Mouse (Mus musculus) midbrain, embryonic 13.5 days (tissue): ENCODE data around the gene Mtrex. TPM values are rescaled to one million over a fixed set of nuclear protein-coding genes. Genes with fewer than 3 reads are reported as not detected.

ENCODE experiments used
- ATAC-seq: fragments of 200-750 bp; cut with Nextera tagmentation; 2 replicates; pipeline ENCODE4 v1.8.0; 2017; ENCODE audit warnings: mild to moderate bottlenecking, moderate TSS enrichment, moderate library complexity
- H3K27ac ChIP-seq: fragments of 300-500 bp; sonication (generic); 2 replicates; pipeline ENCODE4 v1.5.1; 2015; ENCODE audit warnings: inconsistent platforms, mild to moderate bottlenecking, moderate library complexity
- H3K27me3 ChIP-seq: fragments of 300-500 bp; sonication (generic); 2 replicates; pipeline ENCODE4 v1.6.1; 2015; ENCODE audit warnings: mild to moderate bottlenecking, inconsistent platforms
- H3K36me3 ChIP-seq: fragments of 300-500 bp; sonication (generic); 2 replicates; pipeline ENCODE4 v1.6.1; 2015; ENCODE audit warnings: mild to moderate bottlenecking, inconsistent platforms
- H3K4me1 ChIP-seq: fragments of 300-500 bp; sonication (generic); replicated peaks from 2 replicates; pipeline ENCODE4 v1.6.1; 2015; ENCODE audit warnings: inconsistent platforms
- H3K4me2 ChIP-seq: fragments of 300-500 bp; sonication (generic); replicated peaks from 2 replicates; pipeline ENCODE4 v1.6.1; 2015; ENCODE audit warnings: moderate library complexity, mild to moderate bottlenecking, inconsistent platforms
- H3K4me3 ChIP-seq: fragments of 300-500 bp; sonication (generic); replicated peaks from 2 replicates; pipeline ENCODE4 v1.5.1; 2015; ENCODE audit warnings: mild to moderate bottlenecking, inconsistent platforms
- H3K9ac ChIP-seq: fragments of 300-500 bp; sonication (generic); replicated peaks from 2 replicates; pipeline ENCODE4 v1.6.1; 2015; ENCODE audit warnings: mild to moderate bottlenecking, inconsistent platforms
- H3K9me3 ChIP-seq: fragments of 300-500 bp; sonication (generic); 2 replicates; pipeline ENCODE4 v1.6.1; 2016; ENCODE audit warnings: mild to moderate bottlenecking, inconsistent platforms
- WGBS: fragments of 180-500 bp; shearing (Covaris S2); methylation state at CpG from one replicate; pipeline ENCODE4 v1.1.7; 2015; 5-methylcytosine and 5-hydroxymethylcytosine counted together
- polyA plus RNA-seq: library from polyadenylated mRNA; unstranded; fragments of >200 nt; fragmentation: Nextera tagmentation; extraction: Ambion mirVana; gene quantifications from 2 replicates; pipeline ENCODE4 v1.2.1, GENCODE M21; 2015

The Mtrex gene
- polyA plus RNA-seq, 1 experiment from 2014 or later = 73.2 TPM

GRCm38 (mm10) chr13:112862978-112863677 lies 64.1 kb downstream of the Mtrex start:
- no peaks in the 10 kb centered on the region for H3K9me3 ChIP-seq
- WGBS = 88% methylated on average over 1 of the region's 1 CpGs
- no peak overlapping the region for H3K4me3 ChIP-seq

GRCm38 (mm10) chr13:112862342-112862741 lies 64.9 kb downstream of the Mtrex start:
- H3K4me2 ChIP-seq = no peak overlapping the region
- H3K9me3 ChIP-seq = no peaks in the 10 kb centered on the region
- peaks cover 56% of the 10 kb centered on the region for H3K36me3 ChIP-seq
- no peak overlapping the region for H3K9ac ChIP-seq
- H3K27ac ChIP-seq = no peak overlapping the region
- peaks cover 6% of the 10 kb centered on the region for H3K4me1 ChIP-seq
- 78% methylated on average over 3 of the region's 3 CpGs for WGBS
- H3K4me3 ChIP-seq = no peak overlapping the region
- no peak for ATAC-seq
- H3K27me3 ChIP-seq = no peaks in the 10 kb centered on the region

More at GRCm38 (mm10) chr13:112862978-112863677, 64.1 kb downstream of the Mtrex start:
- Histone ChIP-seq H3K4me2 (no peak overlapping the region), H3K27ac (no peak overlapping the region), H3K36me3 (peaks cover 63% of the 10 kb centered on the region), H3K4me1 (peaks cover 6% of the 10 kb centered on the region), H3K9ac (no peak overlapping the region), H3K27me3 (no peaks in the 10 kb centered on the region)
- no peak for ATAC-seq

GRCm38 (mm10) chr13:112861825-112862306 lies 65.3 kb downstream of the Mtrex start:
- peaks cover 57% of the 10 kb centered on the region for H3K36me3 ChIP-seq
- H3K4me1 ChIP-seq = peaks cover 6% of the 10 kb centered on the region
- no peak overlapping the region for H3K27ac ChIP-seq
- no peak; the same call in 1 of the 2 replicates for ATAC-seq
- no peak overlapping the region for H3K9ac ChIP-seq
- no peaks in the 10 kb centered on the region for H3K9me3 ChIP-seq
- H3K4me2 ChIP-seq = no peak overlapping the region
- no peaks in the 10 kb centered on the region for H3K27me3 ChIP-seq
- H3K4me3 ChIP-seq = no peak overlapping the region
- WGBS = 44% methylated on average over 5 of the region's 5 CpGs

GRCm38 (mm10) chr13:112860911-112861310 lies 66.3 kb downstream of the Mtrex start:
- WGBS = 94% methylated on average over 9 of the region's 9 CpGs
- Histone ChIP-seq H3K27ac (no peak overlapping the region), H3K36me3 (peaks cover 50% of the 10 kb centered on the region), H3K27me3 (no peaks in the 10 kb centered on the region), H3K4me1 (peaks cover 6% of the 10 kb centered on the region), H3K4me2 (no peak overlapping the region), H3K9ac (no peak overlapping the region), H3K4me3 (no peak overlapping the region), H3K9me3 (no peaks in the 10 kb centered on the region)
- ATAC-seq = no peak

- Histone ChIP-seq H3K4me1 (peaks cover 6% of the 10 kb centered on the region), H3K9ac (no peak overlapping the region), H3K9me3 (no peaks in the 10 kb centered on the region), H3K27me3 (no peaks in the 10 kb centered on the region), H3K27ac (no peak overlapping the region), H3K36me3 (peaks cover 45% of the 10 kb centered on the region), H3K4me3 (no peak overlapping the region), H3K4me2 (no peak overlapping the region)
- WGBS = 84% methylated on average over 2 of the region's 2 CpGs
- ATAC-seq = no peak
These were observed 66.8 kb downstream of the Mtrex start for GRCm38 (mm10) chr13:112860370-112860769.

GRCm38 (mm10) chr13:112859574-112860134 lies 67.5 kb downstream of the Mtrex start:
- Histone ChIP-seq H3K27ac (no peak overlapping the region), H3K4me1 (peaks cover 6% of the 10 kb centered on the region), H3K36me3 (peaks cover 38% of the 10 kb centered on the region), H3K9me3 (no peaks in the 10 kb centered on the region), H3K4me3 (no peak overlapping the region), H3K4me2 (no peak overlapping the region), H3K9ac (no peak overlapping the region), H3K27me3 (no peaks in the 10 kb centered on the region)
- no peak for ATAC-seq
- 92% methylated on average over 21 of the region's 21 CpGs for WGBS

- Histone ChIP-seq H3K4me2 (no peak overlapping the region), H3K4me1 (peaks cover 6% of the 10 kb centered on the region), H3K9ac (no peak overlapping the region), H3K27me3 (no peaks in the 10 kb centered on the region), H3K27ac (no peak overlapping the region), H3K9me3 (no peaks in the 10 kb centered on the region), H3K36me3 (peaks cover 26% of the 10 kb centered on the region), H3K4me3 (no peak overlapping the region)
- no peak for ATAC-seq
- 65% methylated on average over 7 of the region's 7 CpGs for WGBS
These were observed 69.3 kb downstream of the Mtrex start for GRCm38 (mm10) chr13:112857921-112858320.

- WGBS = 55% methylated on average over 6 of the region's 6 CpGs
- no peak overlapping the region for H3K27ac ChIP-seq
- no peaks in the 10 kb centered on the region for H3K9me3 ChIP-seq
- H3K9ac ChIP-seq = no peak overlapping the region
- no peak for ATAC-seq
- peaks cover 10% of the 10 kb centered on the region; the same call in 1 of the 2 replicates for H3K36me3 ChIP-seq
- no peak overlapping the region for H3K4me2 ChIP-seq
- no peaks in the 10 kb centered on the region for H3K27me3 ChIP-seq
- no peaks in the 10 kb centered on the region for H3K4me1 ChIP-seq
- H3K4me3 ChIP-seq = no peak overlapping the region
These were observed 72.8 kb downstream of the Mtrex start for GRCm38 (mm10) chr13:112854402-112854801.

GRCm38 (mm10) chr13:112853710-112854316 lies 73.4 kb downstream of the Mtrex start:
- Histone ChIP-seq H3K36me3 (peaks cover 9% of the 10 kb centered on the region; the same call in 1 of the 2 replicates), H3K4me3 (no peak overlapping the region), H3K4me1 (no peaks in the 10 kb centered on the region), H3K9me3 (no peaks in the 10 kb centered on the region), H3K9ac (no peak overlapping the region), H3K27me3 (no peaks in the 10 kb centered on the region), H3K27ac (no peak overlapping the region), H3K4me2 (no peak overlapping the region)
- ATAC-seq = no peak
- 37% methylated on average over 17 of the region's 17 CpGs for WGBS

- H3K27me3 ChIP-seq = no peaks in the 10 kb centered on the region
- no peaks in the 10 kb centered on the region for H3K9me3 ChIP-seq
- no peak overlapping the region for H3K4me3 ChIP-seq
- 92% methylated on average over 3 of the region's 3 CpGs for WGBS
- H3K27ac ChIP-seq = no peak overlapping the region
- no peak overlapping the region for H3K4me2 ChIP-seq
- no peaks in the 10 kb centered on the region for H3K4me1 ChIP-seq
- no peak for ATAC-seq
- no peak overlapping the region for H3K9ac ChIP-seq
- H3K36me3 ChIP-seq = peaks cover 15% of the 10 kb centered on the region
These were observed 81.3 kb downstream of the Mtrex start for GRCm38 (mm10) chr13:112845931-112846330.

GRCm38 (mm10) chr13:112840241-112841087 lies 86.7 kb downstream of the Mtrex start:
- ATAC-seq = no peak
- H3K4me1 ChIP-seq = no peaks in the 10 kb centered on the region
- no peak overlapping the region for H3K27ac ChIP-seq
- WGBS = 93% methylated on average over 16 of the region's 16 CpGs
- H3K36me3 ChIP-seq = peaks cover 9% of the 10 kb centered on the region
- H3K4me3 ChIP-seq = no peak overlapping the region
- no peak overlapping the region for H3K9ac ChIP-seq
- H3K27me3 ChIP-seq = no peaks in the 10 kb centered on the region
- H3K9me3 ChIP-seq = no peaks in the 10 kb centered on the region
- no peak overlapping the region for H3K4me2 ChIP-seq
